Mouse (Mus musculus) left cerebral cortex, adult 6 months (tissue): Measurements from ENCODE around the gene Brf1. TPM values are rescaled to one million over a fixed set of nuclear protein-coding genes. Genes with fewer than 3 reads are reported as not detected.

Source experiments
- long read RNA-seq, 2 experiments: library from polyadenylated mRNA; unstranded; transcript quantifications; one replicate each; pipeline ENCODE4 v2.0.0; 2019 to 2020
- polyA plus RNA-seq: library from polyadenylated mRNA; unstranded; fragments of <200 nt; fragmentation: Nextera tagmentation; gene quantifications from 2 replicates; pipeline ENCODE4 v1.2.3, GENCODE M21; 2021

The Brf1 gene
- 22.3 and 63.3 TPM in 2 replicates for polyA plus RNA-seq
- long read RNA-seq, experiment 1, partial matches to known transcripts: 6 of 15 reads
- long read RNA-seq, experiment 1, other reads (novel, unspliced or antisense): 9 of 15 reads
- long read RNA-seq, experiment 2, partial matches to known transcripts: 5 of 8 reads
- long read RNA-seq, experiment 2, other reads (novel, unspliced or antisense): 3 of 8 reads

GRCm38 (mm10) chr12:113000294-113001132, at the start of gene Brf1:
Brf1 (minus strand) TSS chr12:113000704.

DNA sequence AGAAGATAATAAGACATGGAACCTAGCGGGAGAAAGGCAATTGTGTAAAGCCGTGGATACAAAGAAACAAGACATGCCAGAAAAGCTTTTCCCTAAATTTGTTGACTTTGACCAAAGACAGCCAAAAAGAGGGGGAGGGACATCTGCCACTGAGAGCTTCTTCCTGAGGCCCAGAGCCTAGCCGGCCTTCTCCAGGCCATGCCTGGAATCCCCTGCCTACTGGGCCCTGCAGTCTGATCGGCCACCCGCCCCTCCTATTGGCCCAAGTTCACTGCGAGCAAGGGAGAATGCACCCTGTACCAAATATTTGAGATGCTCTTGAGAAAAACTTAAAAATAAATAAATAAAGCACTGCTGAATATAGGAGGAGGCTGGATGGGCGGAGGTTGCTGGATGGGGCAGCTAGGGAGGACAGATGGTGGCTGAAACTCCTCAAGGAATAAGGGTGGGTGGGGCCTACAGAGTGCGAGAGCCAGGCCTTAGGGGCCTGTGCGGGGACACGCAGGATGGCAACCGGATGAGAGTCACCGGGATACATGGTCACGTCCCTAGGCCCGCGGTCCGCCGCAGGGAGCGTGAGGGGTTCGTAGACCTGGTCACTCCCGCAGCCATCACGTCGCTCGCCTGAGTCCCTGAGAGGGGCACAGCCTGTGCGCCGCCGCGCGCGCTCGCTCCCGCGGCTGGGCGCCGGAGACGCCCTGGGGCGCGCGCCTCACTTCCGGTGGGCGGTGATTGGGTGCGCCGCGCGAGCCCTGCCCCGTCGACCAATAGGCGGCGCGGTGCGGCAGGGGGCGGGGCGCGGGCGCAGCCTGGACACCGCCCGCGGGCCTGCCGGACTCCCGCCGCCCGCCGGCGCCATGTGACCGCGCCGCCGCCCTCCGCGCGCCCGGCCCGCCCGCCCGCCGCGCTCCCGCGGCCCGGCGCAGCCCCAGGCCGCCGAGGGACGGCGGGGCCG, 13.4 kb upstream of the Brf1 start, which contains the start of gene Pacs2:
Gene Pacs2 (plus strand): TSS at position 905 of the 955 bp plus-strand sequence.

GRCm38 (mm10) chr12:112976371-112977073, 24.0 kb downstream of the Brf1 start, which contains the start of gene Btbd6:
Btbd6 (plus strand) TSS chr12:112976482.

GRCm38 (mm10) chr12:112941776-112942713, 58.5 kb downstream of the Brf1 start, which contains the start of gene Nudt14:
Nudt14 (minus strand) TSS chr12:112942124.

DNA sequence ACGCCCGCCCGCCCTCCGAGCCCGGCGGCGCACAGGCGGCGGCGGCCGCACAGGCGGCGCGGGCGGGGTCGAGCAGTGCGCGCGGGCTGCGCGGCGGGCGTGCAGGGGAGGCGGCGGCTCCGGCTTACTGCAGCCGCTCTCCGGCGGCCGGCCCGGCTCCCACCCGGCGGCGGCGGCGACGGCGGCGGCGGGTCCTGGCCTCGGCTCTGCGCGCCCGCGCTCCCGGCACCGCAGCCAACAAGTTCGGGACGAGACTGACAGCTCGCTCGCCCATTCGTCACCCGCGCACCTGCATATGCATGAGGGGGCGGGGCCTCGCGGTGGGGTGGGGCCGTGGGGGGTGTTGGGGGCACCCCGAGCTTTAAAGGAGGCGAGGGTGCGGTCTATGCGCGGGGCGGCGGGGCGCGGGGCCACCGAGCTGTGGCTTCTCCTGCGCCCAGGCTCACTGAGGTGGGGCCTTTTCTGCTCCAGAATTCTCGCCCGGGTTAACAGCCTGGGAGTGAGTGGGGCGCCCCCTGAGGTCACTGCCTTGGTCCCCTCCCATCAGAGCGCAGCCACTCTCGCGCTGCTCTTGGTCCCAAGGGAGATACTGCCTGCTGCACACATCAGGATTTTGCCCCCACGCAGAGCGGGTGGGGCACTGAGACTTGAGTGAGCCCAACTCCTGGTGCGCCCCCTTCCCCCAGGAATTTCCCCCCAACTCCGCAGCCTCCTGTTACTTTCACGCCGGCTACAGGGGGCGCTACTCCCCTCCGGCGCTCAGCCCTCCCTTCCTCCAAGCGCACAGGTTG, 70.7 kb downstream of the Brf1 start, which contains the start of gene Jag2:
Gene Jag2 (minus strand): TSS at position 215 of the 791 bp plus-strand sequence.

Other genes with a start within 250 kb of the Brf1 start
- gene Pld4, start 240.0 kb downstream of the Brf1 start, polyA plus RNA-seq: 10.1 and 11.4 TPM in 2 replicates
- gene Ahnak2, start 198.0 kb downstream of the Brf1 start, polyA plus RNA-seq: 0.54 and 0.58 TPM in 2 replicates
- 16.4 and 21.1 TPM in 2 replicates for gene Clba1, start 191.8 kb downstream of the Brf1 start, polyA plus RNA-seq
- gene Cdca4, start 171.3 kb downstream of the Brf1 start, polyA plus RNA-seq: 10.4 and 12.2 TPM in 2 replicates
- gene Gpr132, start 132.5 kb downstream of the Brf1 start, polyA plus RNA-seq: not detected in 2 replicates
- gene Jag2, start 70.9 kb downstream of the Brf1 start, polyA plus RNA-seq: 4.3 and 4.5 TPM in 2 replicates
- 31.0 and 36.4 TPM in 2 replicates for gene Nudt14, start 58.6 kb downstream of the Brf1 start, polyA plus RNA-seq
- 41.7 and 52.1 TPM in 2 replicates for gene Btbd6, start 24.2 kb downstream of the Brf1 start, polyA plus RNA-seq
- 6.9 and 23.1 TPM in 2 replicates for gene Pacs2, start 13.8 kb upstream of the Brf1 start, polyA plus RNA-seq
- gene Tex22, start 73.8 kb upstream of the Brf1 start, polyA plus RNA-seq: not detected in 2 replicates
- 7.0 and 12.5 TPM in 2 replicates for gene Mta1, start 97.6 kb upstream of the Brf1 start, polyA plus RNA-seq
- gene Crip2, start 139.5 kb upstream of the Brf1 start, polyA plus RNA-seq: 302 and 342 TPM in 2 replicates
- gene Crip1, start 145.6 kb upstream of the Brf1 start, polyA plus RNA-seq: 44.9 and 63.5 TPM in 2 replicates
- 0.72 and 1.0 TPM in 2 replicates for gene Tedc1, start 155.7 kb upstream of the Brf1 start, polyA plus RNA-seq
- 18.6 and 19.9 TPM in 2 replicates for gene Tmem121, start 185.2 kb upstream of the Brf1 start, polyA plus RNA-seq